Comparison of ENCODE assay signal across 8 mouse cellular contexts in genomic region chr1:74587233-74587772, GRCm38 (mm10). TPM values are rescaled to one million over a fixed set of nuclear protein-coding genes. Genes with fewer than 3 reads are reported as not detected.
DNase-seq lines count a peak whose midpoint lies in the region; ATAC-seq lines count a peak whose summit lies in the region.

No protein-coding gene starts in this region.

- H3K4me1 ChIP-seq in lung, embryonic 16.5 days (replicated peaks; ENCODE audit: control insufficient read depth, insufficient read depth, low read length): peaks cover 15% of the 10 kb centered on the region
- peaks cover 17% of the 10 kb centered on the region for H3K4me1 ChIP-seq in embryonic facial prominence, embryonic 12.5 days
- peaks cover 24% of the 10 kb centered on the region for H3K4me1 ChIP-seq in hindbrain, embryonic 10.5 days (replicated peaks)

- no peaks in the 10 kb centered on the region for H3K27me3 ChIP-seq in lung, embryonic 16.5 days (ENCODE audit: control insufficient read depth, insufficient read depth, low read depth, low read length)
- H3K27me3 ChIP-seq in embryonic facial prominence, embryonic 12.5 days: no peaks in the 10 kb centered on the region
- no peaks in the 10 kb centered on the region for H3K27me3 ChIP-seq in hindbrain, embryonic 10.5 days (ENCODE audit: insufficient read depth, poor library complexity, severe bottlenecking)

- peak overlapping the region; percentile 87 for H3K9ac ChIP-seq in lung, embryonic 16.5 days (ENCODE audit: low read length)
- H3K9ac ChIP-seq in embryonic facial prominence, embryonic 12.5 days: peak overlapping the region; percentile 86

- H3K9me3 ChIP-seq in lung, embryonic 16.5 days (ENCODE audit: control insufficient read depth, low read length): no peaks in the 10 kb centered on the region
- no peaks in the 10 kb centered on the region for H3K9me3 ChIP-seq in embryonic facial prominence, embryonic 12.5 days
- no peaks in the 10 kb centered on the region for H3K9me3 ChIP-seq in hindbrain, embryonic 10.5 days

- H3K27ac ChIP-seq in lung, embryonic 16.5 days (ENCODE audit: low read length): peak overlapping the region; percentile 68
- peak overlapping the region; percentile 69 for H3K27ac ChIP-seq in embryonic facial prominence, embryonic 12.5 days
- peak overlapping the region; percentile 90 for H3K27ac ChIP-seq in hindbrain, embryonic 10.5 days

- peaks cover 16% of the 10 kb centered on the region for H3K36me3 ChIP-seq in lung, embryonic 16.5 days (ENCODE audit: control insufficient read depth, insufficient read depth, low read length)
- H3K36me3 ChIP-seq in embryonic facial prominence, embryonic 12.5 days: peaks cover 32% of the 10 kb centered on the region
- peaks cover 52% of the 10 kb centered on the region for H3K36me3 ChIP-seq in hindbrain, embryonic 10.5 days

- peak overlapping the region; percentile 87 for H3K4me3 ChIP-seq in lung, embryonic 16.5 days (ENCODE audit: low read length)
- peak overlapping the region; percentile 90 for H3K4me3 ChIP-seq in embryonic facial prominence, embryonic 12.5 days
- H3K4me3 ChIP-seq in hindbrain, embryonic 10.5 days: peak overlapping the region; percentile 94

- H3K4me2 ChIP-seq in lung, embryonic 16.5 days (ENCODE audit: low read depth, low read length): peak overlapping the region; percentile 94
- peak overlapping the region; percentile 90 for H3K4me2 ChIP-seq in embryonic facial prominence, embryonic 12.5 days (replicated peaks)

- WGBS in lung, embryonic 16.5 days: 0% methylated on average over 24 of the region's 24 CpGs
- under 1% methylated on average over 24 of the region's 24 CpGs for WGBS in embryonic facial prominence, embryonic 12.5 days
- WGBS in hindbrain, embryonic 10.5 days: under 1% methylated on average over 24 of the region's 24 CpGs

- no peak for ATAC-seq in lung, embryonic 16.5 days (ENCODE audit: low read depth)
- no peak for ATAC-seq in embryonic facial prominence, embryonic 12.5 days (ENCODE audit: insufficient number of reproducible peaks, insufficient read depth, low FRiP score, low TSS enrichment)
- 0 out of 2 replicates have a peak, but pooled peaks have one; percentile 1 for ATAC-seq in megakaryocyte-erythroid progenitor cell, adult 5-6 weeks (replicated peaks; ENCODE audit: low FRiP score, low TSS enrichment, poor library complexity, severe bottlenecking)

- no peak for DNase-seq in lung, postnatal 4 days
- no peak for DNase-seq in hindbrain, embryonic 10.5 days (ENCODE audit: low spot score)
- DNase-seq in adrenal gland, adult 2 months: no peak
- DNase-seq in spleen, adult 18-20 months: no peak
- no peak for DNase-seq in cerebellum, adult 9-11 months

RNA-seq across cellular contexts. Expression of gene Zfp142, which starts 0.7 kb away (rescaled TPM):
- 5.9 and 6.7 TPM in 2 replicates for polyA plus RNA-seq in lung, embryonic 16.5 days (2015; fragmentation: Nextera tagmentation; extraction: Ambion mirVana)
- polyA plus RNA-seq in embryonic facial prominence, embryonic 12.5 days (2016; fragmentation: Nextera tagmentation; extraction: Ambion mirVana): 9.5 and 10.5 TPM in 2 replicates
- polyA plus RNA-seq in hindbrain, embryonic 10.5 days (2016; fragmentation: Nextera tagmentation; extraction: Ambion mirVana): 8.7 and 9.6 TPM in 2 replicates
- 26.5 and 29.8 TPM in 2 replicates for total RNA-seq in megakaryocyte-erythroid progenitor cell, adult 5-6 weeks (2014; fragmentation: Nextera tagmentation)
- 12.3 and 13.8 TPM in 2 replicates for total RNA-seq in megakaryocyte-erythroid progenitor cell, adult 5-6 weeks (2017)
- 10 to 100 TPM; 13.5 to 16.3 TPM for total RNA-seq in adrenal gland, adult 2 months (2021)
- 13.2 and 14.6 TPM in 2 replicates for polyA plus RNA-seq in adrenal gland, adult 2 months (2012; rRNA removed)

RNA-seq across cellular contexts. Expression of gene Bcs1l, which starts 0.8 kb away (rescaled TPM):
- polyA plus RNA-seq in lung, embryonic 16.5 days (2015; fragmentation: Nextera tagmentation; extraction: Ambion mirVana): 18.2 and 18.5 TPM in 2 replicates
- 15.2 and 17.8 TPM in 2 replicates for polyA plus RNA-seq in embryonic facial prominence, embryonic 12.5 days (2016; fragmentation: Nextera tagmentation; extraction: Ambion mirVana)
- 17.4 and 19.4 TPM in 2 replicates for polyA plus RNA-seq in hindbrain, embryonic 10.5 days (2016; fragmentation: Nextera tagmentation; extraction: Ambion mirVana)
- total RNA-seq in megakaryocyte-erythroid progenitor cell, adult 5-6 weeks (2014; fragmentation: Nextera tagmentation): 27.8 and 29.7 TPM in 2 replicates
- 14.4 and 21.1 TPM in 2 replicates for total RNA-seq in megakaryocyte-erythroid progenitor cell, adult 5-6 weeks (2017)
- total RNA-seq in adrenal gland, adult 2 months (2021): 10 to 100 TPM; 31.4 to 32.1 TPM
- 13.2 and 16.7 TPM in 2 replicates for polyA plus RNA-seq in adrenal gland, adult 2 months (2012; rRNA removed)

RNA-seq across cellular contexts. Expression of gene Rnf25, which starts 13.9 kb away (rescaled TPM):
- polyA plus RNA-seq in lung, embryonic 16.5 days (2015; fragmentation: Nextera tagmentation; extraction: Ambion mirVana): 31.2 and 36.8 TPM in 2 replicates
- 37.9 and 39.0 TPM in 2 replicates for polyA plus RNA-seq in embryonic facial prominence, embryonic 12.5 days (2016; fragmentation: Nextera tagmentation; extraction: Ambion mirVana)
- polyA plus RNA-seq in hindbrain, embryonic 10.5 days (2016; fragmentation: Nextera tagmentation; extraction: Ambion mirVana): 33.0 and 37.2 TPM in 2 replicates
- total RNA-seq in megakaryocyte-erythroid progenitor cell, adult 5-6 weeks (2014; fragmentation: Nextera tagmentation): 38.6 and 49.9 TPM in 2 replicates
- 22.7 and 26.5 TPM in 2 replicates for total RNA-seq in megakaryocyte-erythroid progenitor cell, adult 5-6 weeks (2017)
- 10 to 100 TPM; 49.8 to 70.2 TPM for total RNA-seq in adrenal gland, adult 2 months (2021)
- 28.3 and 29.5 TPM in 2 replicates for polyA plus RNA-seq in adrenal gland, adult 2 months (2012; rRNA removed)

RNA-seq across cellular contexts. Expression of gene Stk36, which starts 13.9 kb away (rescaled TPM):
- 9.6 and 10.1 TPM in 2 replicates for polyA plus RNA-seq in lung, embryonic 16.5 days (2015; fragmentation: Nextera tagmentation; extraction: Ambion mirVana)
- polyA plus RNA-seq in embryonic facial prominence, embryonic 12.5 days (2016; fragmentation: Nextera tagmentation; extraction: Ambion mirVana): 13.7 and 13.9 TPM in 2 replicates
- 15.3 and 21.8 TPM in 2 replicates for polyA plus RNA-seq in hindbrain, embryonic 10.5 days (2016; fragmentation: Nextera tagmentation; extraction: Ambion mirVana)
- total RNA-seq in megakaryocyte-erythroid progenitor cell, adult 5-6 weeks (2014; fragmentation: Nextera tagmentation): 0.20 and 0.82 TPM in 2 replicates
- total RNA-seq in megakaryocyte-erythroid progenitor cell, adult 5-6 weeks (2017): not detected in 2 replicates
- total RNA-seq in adrenal gland, adult 2 months (2021): 1 to 10 TPM; 3.9 to 4.3 TPM
- 7.4 and 10.0 TPM in 2 replicates for polyA plus RNA-seq in adrenal gland, adult 2 months (2012; rRNA removed)

RNA-seq across cellular contexts. Expression of gene Usp37, which starts 43.2 kb away (rescaled TPM):
- polyA plus RNA-seq in lung, embryonic 16.5 days (2015; fragmentation: Nextera tagmentation; extraction: Ambion mirVana): 29.9 and 31.0 TPM in 2 replicates
- 39.8 and 41.7 TPM in 2 replicates for polyA plus RNA-seq in embryonic facial prominence, embryonic 12.5 days (2016; fragmentation: Nextera tagmentation; extraction: Ambion mirVana)
- 34.0 and 45.5 TPM in 2 replicates for polyA plus RNA-seq in hindbrain, embryonic 10.5 days (2016; fragmentation: Nextera tagmentation; extraction: Ambion mirVana)
- total RNA-seq in megakaryocyte-erythroid progenitor cell, adult 5-6 weeks (2014; fragmentation: Nextera tagmentation): 31.1 and 40.1 TPM in 2 replicates
- total RNA-seq in megakaryocyte-erythroid progenitor cell, adult 5-6 weeks (2017): 39.9 and 70.7 TPM in 2 replicates
- total RNA-seq in adrenal gland, adult 2 months (2021): 10 to 100 TPM; 13.3 to 15.0 TPM
- 2.5 and 4.3 TPM in 2 replicates for polyA plus RNA-seq in adrenal gland, adult 2 months (2012; rRNA removed)
